Mouse (Mus musculus) activated CD4-positive, CD25-positive, alpha-beta regulatory T cell (primary cell): ENCODE data around the gene Vmn2r47. TPM values are rescaled to one million over a fixed set of nuclear protein-coding genes. Genes with fewer than 3 reads are reported as not detected.

Experiments
- polyA plus RNA-seq, 2 experiments: library from polyadenylated mRNA; unstranded; fragments of 100-300 nt; shearing (Covaris generic); gene quantifications; one replicate each; pipeline ENCODE4 v1.2.1; 2017

Vmn2r47 gene
- polyA plus RNA-seq = not detected

GRCm38 (mm10) chr7:9841225-9841624, at the start of gene Vmn2r47:
Vmn2r47 (minus strand) TSS chr7:9841325.

GRCm38 (mm10) chr7:9770471-9770870, 70.7 kb downstream of the Vmn2r47 start, which contains the start of gene Vmn2r46:
Vmn2r46 (minus strand) TSS chr7:9770571.

Other genes with a start within 250 kb of the Vmn2r47 start
- gene Vmn2r46, start 70.8 kb downstream of the Vmn2r47 start, polyA plus RNA-seq = not detected
- gene Vmn2r48, start 112.3 kb upstream of the Vmn2r47 start, polyA plus RNA-seq = not detected
- gene Vmn2r49, start 150.9 kb upstream of the Vmn2r47 start, polyA plus RNA-seq = under 1 TPM in 1 of 2 experiments, not detected in 1; 0.16 TPM
- under 1 TPM in 1 of 2 experiments, not detected in 1; 0.49 TPM for gene Vmn2r50, start 212.0 kb upstream of the Vmn2r47 start, polyA plus RNA-seq